In the genomic region with DNA sequence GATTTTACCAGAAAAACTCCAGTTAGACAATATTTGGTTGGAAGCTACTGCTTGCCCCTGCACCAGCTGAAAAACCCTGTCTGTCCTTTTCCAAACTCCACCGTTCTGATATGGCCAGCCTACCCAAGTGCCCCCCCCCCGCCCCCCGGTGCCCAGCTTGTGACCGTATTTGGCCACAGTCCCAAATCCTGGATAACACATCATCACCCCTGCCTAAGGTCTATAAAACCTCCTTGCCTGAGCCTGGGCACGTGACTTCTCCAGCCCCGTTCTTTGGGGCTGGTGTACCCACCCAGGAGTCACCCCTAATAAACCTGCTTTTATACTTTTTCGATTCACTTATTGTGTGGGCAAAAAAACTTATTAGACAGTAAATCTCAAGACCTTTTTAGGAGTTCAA, we compare ENCODE assay signal across 20 mouse cellular contexts. TPM values are rescaled to one million over a fixed set of nuclear protein-coding genes. Genes with fewer than 3 reads are reported as not detected.
A peak's percentile ranks its signal among the peaks of the same experiment; 100 is the strongest.
DNase-seq lines count a peak whose midpoint lies in the region; ATAC-seq lines count a peak whose summit lies in the region.
"Had no signal": no experiment of that assay in that cellular context is flagged by ENCODE, and none has a peak within 500 bp of the region (broad histone marks: within the 10 kb centered on the region; RNA-seq: fewer than 3 reads in every experiment).

No protein-coding gene starts in this region.

- H3K4me3 ChIP-seq in heart, embryonic 11.5 days (ENCODE audit: low read depth, low read length) = no peak overlapping the region
- peak overlapping the region; percentile 17 for H3K4me3 ChIP-seq in heart, embryonic 15.5 days
- no peak overlapping the region for H3K4me3 ChIP-seq in kidney, embryonic 15.5 days (replicated peaks)
- no peak overlapping the region for H3K4me3 ChIP-seq in limb, embryonic 12.5 days (replicated peaks)
- H3K4me3 ChIP-seq in limb, embryonic 10.5 days = no peak overlapping the region
- H3K4me3 ChIP-seq: embryonic facial prominence, embryonic 12.5 days; forebrain, embryonic 15.5 days; heart, adult 2 months; hindbrain, embryonic 15.5 days had no signal

- H3K9ac ChIP-seq in heart, embryonic 11.5 days (ENCODE audit: low read depth, low read length) = no peak overlapping the region
- no peak overlapping the region for H3K9ac ChIP-seq in heart, embryonic 15.5 days
- no peak overlapping the region for H3K9ac ChIP-seq in kidney, embryonic 15.5 days
- H3K9ac ChIP-seq in limb, embryonic 12.5 days (replicated peaks) = no peak overlapping the region
- H3K9ac ChIP-seq: embryonic facial prominence, embryonic 12.5 days; forebrain, embryonic 15.5 days; hindbrain, embryonic 15.5 days had no signal

- no peaks in the 10 kb centered on the region for H3K36me3 ChIP-seq in heart, embryonic 11.5 days (ENCODE audit: control insufficient read depth, insufficient read depth, low read length)
- H3K36me3 ChIP-seq in heart, embryonic 15.5 days = no peaks in the 10 kb centered on the region
- H3K36me3 ChIP-seq in kidney, embryonic 15.5 days = no peaks in the 10 kb centered on the region
- no peaks in the 10 kb centered on the region for H3K36me3 ChIP-seq in limb, embryonic 12.5 days
- H3K36me3 ChIP-seq in limb, embryonic 10.5 days = no peaks in the 10 kb centered on the region
- H3K36me3 ChIP-seq: embryonic facial prominence, embryonic 12.5 days; forebrain, embryonic 15.5 days; hindbrain, embryonic 15.5 days had no signal

- no peak overlapping the region for H3K27ac ChIP-seq in heart, embryonic 11.5 days (ENCODE audit: low read depth, low read length)
- H3K27ac ChIP-seq in heart, embryonic 15.5 days = peak overlapping the region; percentile 72
- no peak overlapping the region for H3K27ac ChIP-seq in kidney, embryonic 15.5 days
- no peak overlapping the region for H3K27ac ChIP-seq in limb, embryonic 12.5 days
- H3K27ac ChIP-seq in limb, embryonic 10.5 days = no peak overlapping the region
- H3K27ac ChIP-seq: embryonic facial prominence, embryonic 12.5 days; forebrain, embryonic 15.5 days; heart, adult 2 months; hindbrain, embryonic 15.5 days had no signal

- no peak for ATAC-seq in heart, embryonic 11.5 days (replicated peaks; ENCODE audit: insufficient number of reproducible peaks, low FRiP score, low TSS enrichment)
- ATAC-seq in heart, embryonic 15.5 days (replicated peaks; ENCODE audit: insufficient number of reproducible peaks, insufficient read depth, low FRiP score, low read depth) = peak; percentile 36; the same call in 1 of the 2 replicates
- no peak for ATAC-seq in kidney, embryonic 15.5 days (replicated peaks; ENCODE audit: low FRiP score)
- ATAC-seq in limb, embryonic 12.5 days (ENCODE audit: insufficient number of reproducible peaks, insufficient read depth, low FRiP score, low TSS enrichment, low read depth) = no peak; the same call in 1 of the 2 replicates
- ATAC-seq: forebrain, embryonic 15.5 days; intestine, embryonic 16.5 days had no signal

- WGBS in heart, embryonic 11.5 days (ENCODE audit: insufficient replicate concordance) = 70% methylated on average over 7 of the region's 7 CpGs
- 39% methylated on average over 7 of the region's 7 CpGs for WGBS in heart, embryonic 15.5 days
- WGBS in kidney, embryonic 15.5 days = 56% methylated on average over 7 of the region's 7 CpGs
- WGBS in limb, embryonic 12.5 days = 56% methylated on average over 7 of the region's 7 CpGs
- 87% methylated on average over 7 of the region's 7 CpGs for WGBS in limb, embryonic 10.5 days

- peak overlapping the region; percentile 24; the same call in 1 of the 2 replicates for H3K4me2 ChIP-seq in heart, embryonic 11.5 days
- H3K4me2 ChIP-seq in heart, embryonic 15.5 days = peak overlapping the region; percentile 48
- peak overlapping the region; percentile 30; the same call in 1 of the 2 replicates for H3K4me2 ChIP-seq in kidney, embryonic 15.5 days
- peak overlapping the region; percentile 15; the same call in 1 of the 2 replicates for H3K4me2 ChIP-seq in limb, embryonic 12.5 days
- H3K4me2 ChIP-seq: embryonic facial prominence, embryonic 12.5 days; forebrain, embryonic 15.5 days; hindbrain, embryonic 15.5 days had no signal

- no peak for DNase-seq in heart, adult 18-20 months
- DNase-seq in heart, adult 8-10 months (ENCODE audit: low spot score) = no peak
- DNase-seq in kidney, adult 9 months = no peak
- DNase-seq in limb, embryonic 10.5 days (ENCODE audit: low spot score) = no peak
- DNase-seq: cerebellum, adult 11-12 months; cerebellum, adult 9-10 months; gastrocnemius, postnatal 36 days had no signal

- no peaks in the 10 kb centered on the region for H3K9me3 ChIP-seq in heart, embryonic 11.5 days (replicated peaks; ENCODE audit: control insufficient read depth, low read length)
- no peaks in the 10 kb centered on the region for H3K9me3 ChIP-seq in heart, embryonic 15.5 days (replicated peaks)
- H3K9me3 ChIP-seq in kidney, embryonic 15.5 days (replicated peaks) = no peaks in the 10 kb centered on the region
- H3K9me3 ChIP-seq in limb, embryonic 12.5 days = no peaks in the 10 kb centered on the region
- no peaks in the 10 kb centered on the region for H3K9me3 ChIP-seq in limb, embryonic 10.5 days (replicated peaks)
- H3K9me3 ChIP-seq: embryonic facial prominence, embryonic 12.5 days; forebrain, embryonic 15.5 days; hindbrain, embryonic 15.5 days had no signal

- H3K4me1 ChIP-seq in heart, embryonic 11.5 days (ENCODE audit: control insufficient read depth, insufficient read depth, low read length) = peaks cover 3% of the 10 kb centered on the region
- peaks cover 14% of the 10 kb centered on the region for H3K4me1 ChIP-seq in heart, embryonic 15.5 days (replicated peaks)
- peaks cover 12% of the 10 kb centered on the region for H3K4me1 ChIP-seq in kidney, embryonic 15.5 days
- H3K4me1 ChIP-seq in limb, embryonic 12.5 days (replicated peaks) = peaks cover 11% of the 10 kb centered on the region
- H3K4me1 ChIP-seq in limb, embryonic 10.5 days = peaks cover 5% of the 10 kb centered on the region
- H3K4me1 ChIP-seq: embryonic facial prominence, embryonic 12.5 days; forebrain, embryonic 15.5 days; hindbrain, embryonic 15.5 days had no signal

- H3K27me3 ChIP-seq in heart, embryonic 11.5 days (ENCODE audit: control insufficient read depth, insufficient read depth, low read length) = no peaks in the 10 kb centered on the region
- H3K27me3 ChIP-seq in heart, embryonic 15.5 days = no peaks in the 10 kb centered on the region
- no peaks in the 10 kb centered on the region for H3K27me3 ChIP-seq in kidney, embryonic 15.5 days
- H3K27me3 ChIP-seq in limb, embryonic 12.5 days = no peaks in the 10 kb centered on the region
- no peaks in the 10 kb centered on the region for H3K27me3 ChIP-seq in limb, embryonic 10.5 days (ENCODE audit: low read depth, poor library complexity, severe bottlenecking)
- H3K27me3 ChIP-seq: embryonic facial prominence, embryonic 12.5 days; forebrain, embryonic 15.5 days; hindbrain, embryonic 15.5 days had no signal

RNA-seq across cellular contexts. Expression of a gene that starts 21.1 kb away (rescaled TPM):
- polyA plus RNA-seq in heart, embryonic 11.5 days (2014; fragmentation: Nextera tagmentation; extraction: Ambion mirVana) = 0.29 and 0.34 TPM in 2 replicates
- total RNA-seq in heart, adult 18-20 months (2021) = not detected
- 0.16 and 0.44 TPM in 2 replicates for polyA plus RNA-seq in heart, embryonic 15.5 days (2015; fragmentation: Nextera tagmentation; extraction: Ambion mirVana)
- total RNA-seq in heart, adult 8-10 months (2022) = not detected
- 0.28 TPM in 1 of 2 replicates, not detected in the other for polyA plus RNA-seq in kidney, embryonic 15.5 days (2015; fragmentation: Nextera tagmentation; extraction: Ambion mirVana)
- 0.59 and 0.97 TPM in 2 replicates for polyA plus RNA-seq in limb, embryonic 12.5 days (2016; fragmentation: Nextera tagmentation; extraction: Ambion mirVana)
- polyA plus RNA-seq in limb, embryonic 10.5 days (2016; fragmentation: Nextera tagmentation; extraction: Ambion mirVana) = 0.18 TPM in 1 of 2 replicates, not detected in the other
- total RNA-seq: adrenal gland, postnatal 14 days; gastrocnemius, adult 8-10 months; gastrocnemius, postnatal 36 days; heart, adult 2 months; MEL had no signal
- polyA plus RNA-seq: C2C12; heart, adult 2 months had no signal
